Mouse (Mus musculus): ENCODE measurements around the gene Col4a6. TPM values are rescaled to one million over a fixed set of nuclear protein-coding genes. Genes with fewer than 3 reads are reported as not detected.

Gene Col4a6
- 0.06 and 0.08 TPM in 2 replicates for polyA plus RNA-seq (2015; fragmentation: Nextera tagmentation; extraction: Ambion mirVana)

DNA sequence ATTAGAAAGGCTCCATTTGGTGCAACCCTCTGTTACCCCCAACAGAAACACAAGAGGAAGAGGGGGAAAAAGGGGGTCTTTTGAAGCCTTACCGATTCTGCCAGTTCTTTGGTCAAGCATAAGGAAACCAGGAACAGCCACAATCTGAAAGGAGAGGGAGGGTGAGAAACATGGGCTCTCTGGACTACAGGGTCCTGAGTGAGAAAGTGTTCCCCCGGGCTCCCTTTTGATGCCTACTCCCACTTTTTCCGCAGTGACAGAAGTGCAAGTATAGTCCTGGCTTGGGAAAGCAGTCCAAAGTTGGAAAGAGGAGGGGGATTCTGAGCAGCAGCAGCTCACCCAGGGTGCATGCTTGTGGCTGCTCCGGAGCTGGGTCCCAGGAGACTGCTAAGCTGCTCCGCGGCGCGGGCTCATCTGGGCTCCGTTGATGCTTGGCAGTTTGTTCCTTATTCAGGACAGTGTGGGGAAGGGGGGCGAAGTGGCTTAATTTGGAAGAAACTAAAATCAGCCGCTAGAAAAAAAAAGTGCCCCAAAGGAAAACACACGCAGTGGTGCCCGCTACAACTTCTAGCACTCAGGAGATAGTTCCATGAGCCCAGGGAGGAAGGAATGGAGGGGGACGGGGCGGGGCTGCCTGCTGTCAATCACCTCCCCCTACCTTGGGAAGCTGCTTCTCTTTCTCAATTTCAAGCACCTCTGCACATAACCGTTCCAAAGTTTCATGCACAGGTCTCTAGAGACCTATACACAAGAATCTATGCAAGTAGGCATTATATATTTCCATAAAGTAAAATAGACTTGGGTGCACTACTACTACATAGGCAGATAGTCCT is at the start of gene Col4a6:
Col4a6 (minus strand) TSS at position 607 of the 833 bp plus-strand sequence.
- H3K4me1 ChIP-seq (ENCODE audit: insufficient read depth) = no peaks in the 10 kb centered on the region
- no peak for ATAC-seq
- DNase-seq = peak; percentile 10
- H3K36me3 ChIP-seq (replicated peaks; ENCODE audit: insufficient read depth, low read length) = no peaks in the 10 kb centered on the region
- no peak within 1 kb of the TSS for H3K9ac ChIP-seq (replicated peaks)
- peak within 1 kb of the TSS; percentile 43 for H3K4me3 ChIP-seq (ENCODE audit: low read depth, low read length)
- peaks cover 2% of the 10 kb centered on the region; the same call in 1 of the 2 replicates for H3K27me3 ChIP-seq (ENCODE audit: insufficient read depth, low read length)
- H3K27ac ChIP-seq (ENCODE audit: low read depth) = no peak within 1 kb of the TSS
- WGBS (ENCODE audit: insufficient replicate concordance) = 17% methylated on average over 16 of the region's 16 CpGs
- no peak for TF ChIP-seq EP300 (IDR thresholded peaks at IDR 0.05; ENCODE audit: low read depth)
- no peak for TF ChIP-seq CTCF (IDR thresholded peaks at IDR 0.05; ENCODE audit: low read depth)
- H3K4me2 ChIP-seq (ENCODE audit: low read depth, low read length) = peak within 1 kb of the TSS; percentile 71
- H3K9me3 ChIP-seq (ENCODE audit: low read length) = no peaks in the 10 kb centered on the region

DNA sequence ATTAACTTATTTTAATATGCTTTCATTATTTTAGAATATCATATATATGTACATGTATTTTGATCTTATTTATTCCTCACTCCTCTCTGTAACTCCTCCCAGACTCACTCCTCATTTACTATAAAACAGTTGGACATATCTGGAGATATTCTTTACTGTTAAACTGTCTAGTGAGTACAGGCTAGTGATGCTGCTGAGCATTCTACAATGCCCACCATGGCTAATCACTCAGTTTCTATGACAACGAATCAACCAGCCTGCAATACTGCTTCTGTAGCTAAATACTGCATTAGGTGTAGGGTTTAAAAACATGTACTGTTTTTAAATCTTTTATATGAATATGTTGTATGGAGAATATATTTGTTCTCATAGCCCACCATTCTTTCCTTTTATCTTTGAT is 29.2 kb upstream of the Col4a6 start:
- no peaks in the 10 kb centered on the region for H3K9me3 ChIP-seq (ENCODE audit: low read length)
- no peaks in the 10 kb centered on the region for H3K36me3 ChIP-seq (replicated peaks; ENCODE audit: insufficient read depth, low read length)
- H3K27me3 ChIP-seq (ENCODE audit: insufficient read depth, low read length) = no peaks in the 10 kb centered on the region
- DNase-seq (no peak), ATAC-seq (no peak)
- no peak overlapping the region for H3K9ac ChIP-seq (replicated peaks)
- TF ChIP-seq CTCF (IDR thresholded peaks at IDR 0.05; ENCODE audit: low read depth) = no peak
- no peak for TF ChIP-seq EP300 (IDR thresholded peaks at IDR 0.05; ENCODE audit: low read depth)
- no peak overlapping the region for H3K27ac ChIP-seq (ENCODE audit: low read depth)
- H3K4me3 ChIP-seq (ENCODE audit: low read depth, low read length) = no peak overlapping the region
- no peak overlapping the region for H3K4me2 ChIP-seq (ENCODE audit: low read depth, low read length)
- WGBS (ENCODE audit: insufficient replicate concordance) = 72% methylated on average over 1 of the region's 1 CpGs
- no peaks in the 10 kb centered on the region for H3K4me1 ChIP-seq (ENCODE audit: insufficient read depth)

DNA sequence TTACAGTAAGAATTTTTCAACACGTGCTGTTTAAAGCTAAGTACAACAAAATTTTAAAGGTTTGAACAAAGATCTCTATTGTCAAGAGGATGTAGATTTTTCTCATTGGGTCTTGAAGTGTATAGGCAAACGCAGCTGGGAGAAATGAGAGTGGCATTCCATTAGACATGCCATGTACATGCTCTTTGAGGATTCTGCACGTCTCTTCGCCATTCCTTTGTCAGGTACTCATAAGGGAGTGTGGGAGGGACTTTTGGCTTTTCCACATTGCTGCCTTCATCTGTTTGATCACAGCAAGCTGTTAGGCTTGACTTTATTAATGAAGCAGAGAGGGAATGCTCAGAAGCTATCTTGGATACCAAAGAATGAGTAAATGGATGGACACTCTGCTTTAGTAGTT is 20.7 kb upstream of the Col4a6 start:
- no peaks in the 10 kb centered on the region for H3K4me1 ChIP-seq (ENCODE audit: insufficient read depth)
- 68% methylated on average over 4 of the region's 4 CpGs for WGBS (ENCODE audit: insufficient replicate concordance)
- H3K27ac ChIP-seq (ENCODE audit: low read depth) = no peak overlapping the region
- no peaks in the 10 kb centered on the region for H3K36me3 ChIP-seq (replicated peaks; ENCODE audit: insufficient read depth, low read length)
- H3K4me3 ChIP-seq (ENCODE audit: low read depth, low read length) = no peak overlapping the region
- H3K9me3 ChIP-seq (ENCODE audit: low read length) = no peaks in the 10 kb centered on the region
- no peaks in the 10 kb centered on the region for H3K27me3 ChIP-seq (ENCODE audit: insufficient read depth, low read length)
- ATAC-seq (no peak), DNase-seq (no peak)
- no peak overlapping the region for H3K9ac ChIP-seq (replicated peaks)
- no peak overlapping the region for H3K4me2 ChIP-seq (ENCODE audit: low read depth, low read length)
- TF ChIP-seq CTCF (IDR thresholded peaks at IDR 0.05; ENCODE audit: low read depth) (no peak), EP300 (IDR thresholded peaks at IDR 0.05; ENCODE audit: low read depth) (no peak)

DNA sequence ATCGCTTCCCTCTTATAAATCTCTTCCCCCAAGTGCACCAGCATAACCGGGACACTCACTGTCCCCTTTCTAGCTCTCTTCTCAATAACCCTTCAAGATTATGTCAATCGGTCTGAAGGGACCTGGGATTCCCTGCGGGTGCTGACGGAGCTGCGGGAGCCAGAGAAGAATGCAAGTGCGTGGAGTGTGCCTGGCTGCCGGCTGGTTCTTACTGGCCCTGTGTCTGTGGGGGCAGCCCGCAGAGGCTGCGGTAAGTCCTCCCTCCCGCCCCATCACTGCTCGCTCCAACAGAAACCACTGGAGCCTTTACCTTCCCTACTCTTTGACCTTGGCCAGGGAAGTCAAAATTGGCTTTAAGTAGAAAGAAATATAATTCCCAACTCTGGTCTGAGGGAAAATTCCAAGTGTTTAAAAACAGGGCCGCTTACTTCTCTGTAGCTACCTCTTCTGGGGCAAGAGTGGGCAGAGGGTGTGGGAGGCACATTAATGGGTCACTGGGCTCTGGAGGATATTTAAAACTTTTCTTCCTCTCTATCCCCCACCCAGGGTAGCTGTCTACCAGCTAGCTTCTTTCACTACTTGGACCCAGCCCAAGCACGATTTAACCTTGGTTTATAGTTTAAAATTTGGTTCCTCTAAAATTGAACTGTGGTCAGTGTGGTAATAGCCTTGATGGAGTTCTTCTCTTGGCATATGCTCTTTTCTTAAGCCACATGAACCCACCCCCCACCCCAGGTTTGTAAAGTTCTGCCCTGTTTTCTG is 1.9 kb upstream of the Col4a6 start:
- WGBS (ENCODE audit: insufficient replicate concordance) = 17% methylated on average over 14 of the region's 14 CpGs
- ATAC-seq (peak; percentile 36; the same call in 1 of the 2 replicates), DNase-seq (peak; percentile 10)
- Histone ChIP-seq H3K4me3 (ENCODE audit: low read depth, low read length) (peak overlapping the region; percentile 43), H3K9me3 (ENCODE audit: low read length) (no peaks in the 10 kb centered on the region), H3K4me1 (ENCODE audit: insufficient read depth) (no peaks in the 10 kb centered on the region), H3K27me3 (ENCODE audit: insufficient read depth, low read length) (peaks cover 2% of the 10 kb centered on the region; the same call in 1 of the 2 replicates), H3K27ac (ENCODE audit: low read depth) (no peak overlapping the region), H3K36me3 (replicated peaks; ENCODE audit: insufficient read depth, low read length) (no peaks in the 10 kb centered on the region), H3K4me2 (ENCODE audit: low read depth, low read length) (peak overlapping the region; percentile 71), H3K9ac (replicated peaks) (peak overlapping the region; percentile 41; the same call in 1 of the 2 replicates)
- no peak for TF ChIP-seq EP300 (IDR thresholded peaks at IDR 0.05; ENCODE audit: low read depth)
- TF ChIP-seq CTCF (IDR thresholded peaks at IDR 0.05; ENCODE audit: low read depth) = no peak

DNA sequence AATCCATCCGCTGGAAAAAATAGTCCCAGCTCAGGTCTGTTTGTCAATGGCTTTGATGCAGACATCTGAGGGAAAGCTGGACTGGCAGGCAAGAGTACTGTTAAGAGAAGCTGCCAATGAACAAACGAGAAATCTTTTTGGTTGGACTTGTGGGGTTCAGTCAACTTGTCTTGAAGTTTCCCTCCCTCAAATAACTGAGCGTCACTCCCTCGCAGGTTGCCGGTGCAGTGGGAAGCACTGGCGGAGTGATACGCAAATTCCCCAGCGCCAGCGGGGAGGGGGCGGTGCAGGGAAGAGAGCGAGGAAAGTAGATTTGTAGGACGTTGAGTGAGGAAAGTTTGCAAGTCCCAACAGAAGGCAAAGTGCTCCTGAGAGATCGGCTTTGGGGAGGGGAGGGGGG is 1.2 kb upstream of the Col4a6 start, which contains the start of gene Col4a5:
Col4a5 (plus strand) TSS at position 276 of the 400 bp plus-strand sequence.
- Histone ChIP-seq H3K27me3 (ENCODE audit: insufficient read depth, low read length) (peaks cover 2% of the 10 kb centered on the region; the same call in 1 of the 2 replicates), H3K4me2 (ENCODE audit: low read depth, low read length) (peak within 1 kb of the TSS; percentile 71), H3K9me3 (ENCODE audit: low read length) (no peaks in the 10 kb centered on the region), H3K9ac (replicated peaks) (peak within 1 kb of the TSS; percentile 41; the same call in 1 of the 2 replicates), H3K27ac (ENCODE audit: low read depth) (no peak within 1 kb of the TSS), H3K4me3 (ENCODE audit: low read depth, low read length) (peak within 1 kb of the TSS; percentile 43), H3K4me1 (ENCODE audit: insufficient read depth) (no peaks in the 10 kb centered on the region), H3K36me3 (replicated peaks; ENCODE audit: insufficient read depth, low read length) (no peaks in the 10 kb centered on the region)
- TF ChIP-seq EP300 (IDR thresholded peaks at IDR 0.05; ENCODE audit: low read depth) (no peak), CTCF (IDR thresholded peaks at IDR 0.05; ENCODE audit: low read depth) (no peak)
- ATAC-seq = peak; percentile 79
- WGBS (ENCODE audit: insufficient replicate concordance) = 25% methylated on average over 13 of the region's 13 CpGs
- DNase-seq = peak; percentile 54

DNA sequence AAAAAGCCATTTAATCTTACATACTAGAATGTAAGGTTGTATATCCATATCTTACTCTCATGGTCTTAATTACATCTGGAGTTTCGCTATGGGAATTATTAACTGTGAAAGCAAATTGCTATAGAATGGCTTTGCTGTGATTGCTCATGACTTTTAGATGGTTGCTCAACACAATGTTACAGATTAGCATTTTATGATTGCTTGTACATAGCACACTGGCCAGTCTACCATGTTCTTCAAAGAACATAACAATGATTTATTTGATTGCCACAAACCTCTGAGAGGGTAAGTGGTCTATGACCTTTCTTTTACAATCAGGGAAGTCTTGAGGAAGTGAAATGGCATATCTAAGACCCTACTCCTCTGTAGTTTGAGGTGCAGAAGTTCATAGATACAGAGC is 25.9 kb downstream of the Col4a6 start:
- H3K9ac ChIP-seq (replicated peaks) = no peak overlapping the region
- TF ChIP-seq CTCF (IDR thresholded peaks at IDR 0.05; ENCODE audit: low read depth) (no peak), EP300 (IDR thresholded peaks at IDR 0.05; ENCODE audit: low read depth) (no peak)

More for the DNA sequence above, 25.9 kb downstream of the Col4a6 start:
- H3K4me3 ChIP-seq (ENCODE audit: low read depth, low read length) = no peak overlapping the region
- DNase-seq (no peak), ATAC-seq (no peak)
- no peaks in the 10 kb centered on the region; the same call in 1 of the 2 replicates for H3K27me3 ChIP-seq (ENCODE audit: insufficient read depth, low read length)
- H3K4me1 ChIP-seq (ENCODE audit: insufficient read depth) = no peaks in the 10 kb centered on the region
- H3K36me3 ChIP-seq (replicated peaks; ENCODE audit: insufficient read depth, low read length) = no peaks in the 10 kb centered on the region
- no peak overlapping the region for H3K4me2 ChIP-seq (ENCODE audit: low read depth, low read length)
- H3K9me3 ChIP-seq (ENCODE audit: low read length) = no peaks in the 10 kb centered on the region
- WGBS (ENCODE audit: insufficient replicate concordance) = 67% methylated on average over 1 of the region's 1 CpGs
- H3K27ac ChIP-seq (ENCODE audit: low read depth) = no peak overlapping the region
